13 mouse cellular contexts compared by ENCODE assay signal in the genomic region with DNA sequence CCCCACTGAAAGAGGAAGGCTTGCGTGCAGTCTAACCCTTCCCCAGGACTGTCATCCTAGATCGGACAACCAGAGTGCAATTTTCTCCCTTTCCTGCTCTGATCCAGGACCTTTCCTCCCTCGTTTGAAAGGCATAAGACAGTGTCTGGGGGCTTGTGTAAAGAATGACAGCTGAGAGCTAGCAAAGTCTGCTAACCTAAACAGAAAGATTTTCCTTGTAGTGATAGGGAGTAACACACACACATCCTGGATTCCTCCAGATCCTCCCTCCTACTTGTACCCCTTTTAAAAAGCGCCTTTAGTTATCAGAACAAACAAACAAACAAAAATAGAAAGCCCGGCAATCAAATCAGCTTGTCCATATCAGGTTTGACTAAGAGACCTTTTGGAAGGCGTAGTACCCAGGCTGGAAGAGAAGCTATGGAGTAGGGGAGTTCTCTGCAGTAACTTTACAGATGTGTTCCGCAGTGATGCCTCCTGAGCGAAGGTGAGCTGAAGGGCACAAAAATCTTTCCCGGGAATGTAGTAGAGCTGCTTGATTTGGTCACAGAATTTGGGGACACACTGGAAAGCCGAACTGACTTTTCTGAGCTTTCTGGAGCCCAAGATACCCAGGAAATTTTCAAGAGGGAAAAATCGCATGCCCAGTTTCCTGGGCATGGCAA. TPM values are rescaled to one million over a fixed set of nuclear protein-coding genes. Genes with fewer than 3 reads are reported as not detected.
DNase-seq lines count a peak whose midpoint lies in the region; ATAC-seq and TF ChIP-seq lines count a peak whose summit lies in the region.
"Had no signal": no experiment of that assay in that cellular context is flagged by ENCODE, and none has a peak within 500 bp of the region (broad histone marks: within the 10 kb centered on the region; RNA-seq: fewer than 3 reads in every experiment).

No protein-coding gene starts in this region.

- DNase-seq in intestine, embryonic 14.5 days (ENCODE audit: low spot score): peak; percentile 54
- DNase-seq in forebrain, postnatal 0 days: peak; percentile 63
- DNase-seq in B cell, adult 2 months: no peak
- no peak for DNase-seq in right cerebral cortex, postnatal 36 days (ENCODE audit: low spot score in 2 of 2)
- DNase-seq in thymus, adult 2 months: no peak
- DNase-seq: lung, adult 18-20 months had no signal

- ATAC-seq in intestine, embryonic 14.5 days (replicated peaks; ENCODE audit: low FRiP score, low TSS enrichment, low read depth): no peak
- no peak for ATAC-seq in intestine, embryonic 16.5 days
- ATAC-seq in forebrain, postnatal 0 days: no peak
- no peak for ATAC-seq in limb, embryonic 13.5 days (ENCODE audit: low FRiP score, low read depth)
- ATAC-seq in neural tube, embryonic 13.5 days (ENCODE audit: low read depth): no peak
- ATAC-seq: activated CD4-positive, CD25-positive, alpha-beta regulatory T cell, adult 4 months had no signal

- TF ChIP-seq POLR2A in thymus, adult 2 months (IDR thresholded peaks at IDR 0.05; ENCODE audit: control insufficient read depth, extremely low read depth, insufficient read depth, low read length, poor library complexity): no peak

- no peak for TF ChIP-seq CTCF in forebrain, postnatal 0 days (IDR thresholded peaks at IDR 0.05; ENCODE audit: low read depth)
- TF ChIP-seq CTCF in thymus, adult 2 months (IDR thresholded peaks at IDR 0.05; ENCODE audit: borderline replicate concordance, control insufficient read depth, extremely low read depth, insufficient read depth, low read length, poor library complexity): no peak

- H3K36me3 ChIP-seq in intestine, embryonic 14.5 days (ENCODE audit: control insufficient read depth, insufficient read depth, low read length): no peaks in the 10 kb centered on the region
- H3K36me3 ChIP-seq in intestine, embryonic 16.5 days (ENCODE audit: control insufficient read depth, insufficient read depth, low read length): no peaks in the 10 kb centered on the region
- H3K36me3 ChIP-seq in forebrain, postnatal 0 days (ENCODE audit: insufficient read depth): no peaks in the 10 kb centered on the region
- H3K36me3 ChIP-seq in limb, embryonic 13.5 days: no peaks in the 10 kb centered on the region
- H3K36me3 ChIP-seq in neural tube, embryonic 13.5 days: no peaks in the 10 kb centered on the region
- H3K36me3 ChIP-seq in thymus, adult 2 months (ENCODE audit: control insufficient read depth, insufficient read depth, low read length): no peaks in the 10 kb centered on the region
- H3K36me3 ChIP-seq: heart, embryonic 10.5 days had no signal

- WGBS in intestine, embryonic 14.5 days: 3% methylated on average over 11 of the region's 11 CpGs
- WGBS in intestine, embryonic 16.5 days: 5% methylated on average over 11 of the region's 11 CpGs
- 9% methylated on average over 11 of the region's 11 CpGs for WGBS in forebrain, postnatal 0 days
- WGBS in limb, embryonic 13.5 days: 5% methylated on average over 11 of the region's 11 CpGs
- 2% methylated on average over 11 of the region's 11 CpGs for WGBS in neural tube, embryonic 13.5 days
- WGBS in thymus, adult 2 months: 11% methylated on average over 11 of the region's 11 CpGs

- no peaks in the 10 kb centered on the region for H3K4me1 ChIP-seq in intestine, embryonic 14.5 days (replicated peaks; ENCODE audit: control insufficient read depth, insufficient read depth, low read length)
- no peaks in the 10 kb centered on the region for H3K4me1 ChIP-seq in intestine, embryonic 16.5 days (ENCODE audit: control insufficient read depth, insufficient read depth, low read length)
- no peaks in the 10 kb centered on the region for H3K4me1 ChIP-seq in forebrain, postnatal 0 days (ENCODE audit: insufficient read depth)
- H3K4me1 ChIP-seq in limb, embryonic 13.5 days: peaks cover 15% of the 10 kb centered on the region
- H3K4me1 ChIP-seq in neural tube, embryonic 13.5 days (replicated peaks): peaks cover 4% of the 10 kb centered on the region; the same call in 1 of the 2 replicates
- no peaks in the 10 kb centered on the region for H3K4me1 ChIP-seq in thymus, adult 2 months (replicated peaks; ENCODE audit: control insufficient read depth, insufficient read depth, low read length)

- H3K4me3 ChIP-seq in intestine, embryonic 14.5 days (ENCODE audit: low read depth, low read length): no peak overlapping the region
- no peak overlapping the region for H3K4me3 ChIP-seq in intestine, embryonic 16.5 days (ENCODE audit: low read length)
- H3K4me3 ChIP-seq in forebrain, postnatal 0 days (ENCODE audit: low read depth, low read length): peak overlapping the region; percentile 41
- no peak overlapping the region for H3K4me3 ChIP-seq in limb, embryonic 13.5 days
- H3K4me3 ChIP-seq in neural tube, embryonic 13.5 days: peak overlapping the region; percentile 51
- no peak overlapping the region for H3K4me3 ChIP-seq in thymus, adult 2 months (ENCODE audit: control insufficient read depth, insufficient read depth, low read length)
- H3K4me3 ChIP-seq: heart, embryonic 10.5 days had no signal

- no peak overlapping the region for H3K4me2 ChIP-seq in intestine, embryonic 14.5 days (ENCODE audit: low read length)
- no peak overlapping the region for H3K4me2 ChIP-seq in intestine, embryonic 16.5 days (ENCODE audit: low read depth, low read length)
- peak overlapping the region; percentile 52 for H3K4me2 ChIP-seq in forebrain, postnatal 0 days (ENCODE audit: low read depth)
- peak overlapping the region; percentile 41 for H3K4me2 ChIP-seq in limb, embryonic 13.5 days (replicated peaks)
- H3K4me2 ChIP-seq in neural tube, embryonic 13.5 days: peak overlapping the region; percentile 66

- H3K9ac ChIP-seq in intestine, embryonic 14.5 days (ENCODE audit: low read length): no peak overlapping the region
- no peak overlapping the region for H3K9ac ChIP-seq in intestine, embryonic 16.5 days (ENCODE audit: low read depth, low read length)
- H3K9ac ChIP-seq in forebrain, postnatal 0 days: peak overlapping the region; percentile 57
- no peak overlapping the region for H3K9ac ChIP-seq in limb, embryonic 13.5 days
- H3K9ac ChIP-seq in neural tube, embryonic 13.5 days: peak overlapping the region; percentile 87

- no peak overlapping the region for H3K27ac ChIP-seq in intestine, embryonic 14.5 days (ENCODE audit: low read depth)
- no peak overlapping the region for H3K27ac ChIP-seq in intestine, embryonic 16.5 days (ENCODE audit: low read length)
- H3K27ac ChIP-seq in forebrain, postnatal 0 days (ENCODE audit: low read depth, low read length): peak overlapping the region; percentile 84
- no peak overlapping the region for H3K27ac ChIP-seq in limb, embryonic 13.5 days
- peak overlapping the region; percentile 97 for H3K27ac ChIP-seq in neural tube, embryonic 13.5 days (replicated peaks)
- no peak overlapping the region for H3K27ac ChIP-seq in thymus, adult 2 months (ENCODE audit: control insufficient read depth, insufficient read depth, low read length)
- H3K27ac ChIP-seq: heart, embryonic 10.5 days had no signal

- H3K27me3 ChIP-seq in intestine, embryonic 14.5 days (replicated peaks; ENCODE audit: control insufficient read depth, insufficient read depth, low read length): peaks cover 91% of the 10 kb centered on the region
- peaks cover 57% of the 10 kb centered on the region for H3K27me3 ChIP-seq in intestine, embryonic 16.5 days (replicated peaks; ENCODE audit: control insufficient read depth, insufficient read depth, low read length)
- peaks cover 9% of the 10 kb centered on the region for H3K27me3 ChIP-seq in forebrain, postnatal 0 days (ENCODE audit: insufficient read depth, low read length)
- peaks cover 83% of the 10 kb centered on the region for H3K27me3 ChIP-seq in limb, embryonic 13.5 days
- H3K27me3 ChIP-seq in neural tube, embryonic 13.5 days: peaks cover 86% of the 10 kb centered on the region
- no peaks in the 10 kb centered on the region; the same call in 1 of the 2 replicates for H3K27me3 ChIP-seq in thymus, adult 2 months (ENCODE audit: control insufficient read depth, insufficient read depth, low read length)

- no peaks in the 10 kb centered on the region for H3K9me3 ChIP-seq in intestine, embryonic 14.5 days (ENCODE audit: control insufficient read depth, low read length)
- H3K9me3 ChIP-seq in intestine, embryonic 16.5 days (ENCODE audit: control insufficient read depth, low read length): no peaks in the 10 kb centered on the region
- H3K9me3 ChIP-seq in forebrain, postnatal 0 days (ENCODE audit: low read length): no peaks in the 10 kb centered on the region
- H3K9me3 ChIP-seq in limb, embryonic 13.5 days: no peaks in the 10 kb centered on the region
- no peaks in the 10 kb centered on the region for H3K9me3 ChIP-seq in neural tube, embryonic 13.5 days
- H3K9me3 ChIP-seq: heart, embryonic 10.5 days had no signal

RNA-seq across cellular contexts. Expression of gene Slc17a6, which starts 3.9 kb away (rescaled TPM):
- polyA plus RNA-seq in intestine, embryonic 14.5 days (2014; fragmentation: Nextera tagmentation; extraction: Ambion mirVana): 0.31 TPM in 1 of 2 replicates, not detected in the other
- polyA plus RNA-seq in intestine, embryonic 16.5 days (2015; fragmentation: Nextera tagmentation; extraction: Ambion mirVana): 0.12 and 0.27 TPM in 2 replicates
- total RNA-seq in forebrain, postnatal 0 days (2014; rRNA removed): 66.2 and 92.0 TPM in 2 replicates
- polyA plus RNA-seq in forebrain, postnatal 0 days (2015; fragmentation: Nextera tagmentation; extraction: Ambion mirVana): 27.8 and 54.8 TPM in 2 replicates
- 0.75 and 0.89 TPM in 2 replicates for polyA plus RNA-seq in limb, embryonic 13.5 days (2015; fragmentation: Nextera tagmentation; extraction: Ambion mirVana)
- polyA plus RNA-seq in neural tube, embryonic 13.5 days (2015; fragmentation: Nextera tagmentation; extraction: Ambion mirVana): 78.3 and 85.1 TPM in 2 replicates
- 0.18 TPM in 1 of 2 replicates, not detected in the other for polyA plus RNA-seq in thymus, adult 2 months (2012; rRNA removed)
- total RNA-seq: gastrocnemius, adult 8-10 months; megakaryocyte, adult 5-6 weeks had no signal
- polyA plus RNA-seq: activated CD4-positive, CD25-positive, alpha-beta regulatory T cell, adult 4 months; heart, embryonic 10.5 days had no signal

Comparison
In these comparisons a context has a peak if more than half of its experiments do, and no peak if none do; other contexts are left out.
1. DNase-seq: peak in intestine, embryonic 14.5 days (single experiment) and forebrain, postnatal 0 days (single experiment); none in B cell, adult 2 months (0 of 2), right cerebral cortex, postnatal 36 days (0 of 2) and thymus, adult 2 months (single experiment).
2. H3K27ac ChIP-seq: peak in forebrain, postnatal 0 days (single experiment) and neural tube, embryonic 13.5 days (single experiment); none in intestine, embryonic 14.5 days (single experiment), intestine, embryonic 16.5 days (single experiment), limb, embryonic 13.5 days (single experiment) and thymus, adult 2 months (single experiment).
3. H3K4me2 ChIP-seq: peak in forebrain, postnatal 0 days (single experiment), limb, embryonic 13.5 days (single experiment) and neural tube, embryonic 13.5 days (single experiment); none in intestine, embryonic 14.5 days (single experiment) and intestine, embryonic 16.5 days (single experiment).
4. H3K4me3 ChIP-seq: peak in forebrain, postnatal 0 days (single experiment) and neural tube, embryonic 13.5 days (single experiment); none in intestine, embryonic 14.5 days (single experiment), intestine, embryonic 16.5 days (single experiment), limb, embryonic 13.5 days (single experiment) and thymus, adult 2 months (single experiment).
5. H3K9ac ChIP-seq: peak in forebrain, postnatal 0 days (single experiment) and neural tube, embryonic 13.5 days (single experiment); none in intestine, embryonic 14.5 days (single experiment), intestine, embryonic 16.5 days (single experiment) and limb, embryonic 13.5 days (single experiment).
6. RNA of gene Slc17a6, which starts 3.9 kb away (polyA plus RNA-seq): 78.3 to 85.1 TPM in neural tube, embryonic 13.5 days and 27.8 to 54.8 TPM in forebrain, postnatal 0 days; 0.75 to 0.89 TPM in limb, embryonic 13.5 days, 0.31 TPM in intestine, embryonic 14.5 days, 0.18 TPM in thymus, adult 2 months and 0.12 to 0.27 TPM in intestine, embryonic 16.5 days; every median in the first group is over 10 times any median in the second.